Mouse (Mus musculus) heart, embryonic 16.5 days (tissue): ENCODE measurements at regions not wholly inside any gene's neighbourhood (a gene's known extent, or its start where the extent isn't known, plus 50 kb on each side); places are given as distances from the start of the nearest gene placed in this dataset.
A peak's percentile ranks its signal among the peaks of the same experiment; 100 is the strongest.

Source experiments
- ATAC-seq: fragments of 200-750 bp; cut with Nextera tagmentation; replicated peaks from 2 replicates; pipeline ENCODE4 v1.8.0; 2017; ENCODE audit warnings: moderate number of reproducible peaks; ENCODE audit not compliant: insufficient read depth, low FRiP score; ENCODE audit errors: extremely low read depth
- H3K27ac ChIP-seq: fragments of 300-500 bp; sonication (generic); 2 replicates; pipeline ENCODE4 v1.5.1; 2014; ENCODE audit warnings: mild to moderate bottlenecking, low read length, control low read depth, moderate library complexity
- H3K27me3 ChIP-seq: fragments of 300-500 bp; sonication (generic); 2 replicates; pipeline ENCODE4 v1.6.1; 2014; ENCODE audit warnings: low read length, mixed read lengths; ENCODE audit not compliant: control insufficient read depth, insufficient read depth
- H3K36me3 ChIP-seq: fragments of 300-500 bp; sonication (generic); 2 replicates; pipeline ENCODE4 v1.6.1; 2014; ENCODE audit not compliant: control insufficient read depth, insufficient read depth
- H3K4me1 ChIP-seq: fragments of 300-500 bp; sonication (generic); 2 replicates; pipeline ENCODE4 v1.6.1; 2014; ENCODE audit warnings: low read length, mixed read lengths; ENCODE audit not compliant: control insufficient read depth, insufficient read depth
- H3K4me2 ChIP-seq: fragments of 300-500 bp; sonication (generic); 2 replicates; pipeline ENCODE4 v1.6.1; 2014; ENCODE audit warnings: low read depth, mild to moderate bottlenecking, control low read depth, low read length
- H3K4me3 ChIP-seq: fragments of 300-500 bp; sonication (generic); 2 replicates; pipeline ENCODE4 v1.5.1; 2014; ENCODE audit warnings: mild to moderate bottlenecking, control low read depth, low read length
- H3K9ac ChIP-seq: fragments of 300-500 bp; sonication (generic); 2 replicates; pipeline ENCODE4 v1.6.1; 2014; ENCODE audit warnings: low read length, control low read depth
- H3K9me3 ChIP-seq: fragments of 300-500 bp; sonication (generic); replicated peaks from 2 replicates; pipeline ENCODE4 v1.6.1; 2016; ENCODE audit warnings: low read length; ENCODE audit not compliant: control insufficient read depth
- WGBS: fragments of 180-500 bp; shearing (Covaris S2); extraction: QIAGEN DNeasy Blood & Tissue Kit; methylation state at CpG from one replicate; pipeline ENCODE4 v1.1.7; 2014; 5-methylcytosine and 5-hydroxymethylcytosine counted together

DNA sequence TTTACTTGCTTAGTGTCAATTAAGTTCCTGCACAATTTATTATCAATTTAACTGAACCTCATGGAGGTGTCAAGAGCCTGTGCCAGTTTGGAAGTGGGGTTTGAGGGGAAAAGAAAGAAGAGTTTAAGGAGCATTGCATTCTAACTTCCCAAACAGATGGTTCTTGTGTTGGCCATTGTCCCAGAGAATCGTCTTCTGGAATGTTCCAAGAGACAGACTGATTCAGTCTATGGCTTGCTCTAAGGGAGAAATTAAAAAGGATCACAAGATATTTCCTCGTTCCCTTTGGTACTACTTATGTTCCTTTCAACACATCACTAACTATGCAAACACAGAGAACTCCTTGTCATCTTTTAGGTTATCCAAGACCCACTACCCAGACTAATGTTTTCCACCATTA is 353.1 kb upstream of the Galnt5 start:
- H3K4me1 ChIP-seq, result no peaks in the 10 kb centered on the region
- H3K9me3 ChIP-seq, result no peaks in the 10 kb centered on the region
- 61% methylated on average over 2 of the region's 2 CpGs for WGBS
- H3K36me3 ChIP-seq, result no peaks in the 10 kb centered on the region
- no peak overlapping the region for H3K4me3 ChIP-seq
- no peak for ATAC-seq
- no peak overlapping the region for H3K4me2 ChIP-seq
- H3K27ac ChIP-seq, result no peak overlapping the region
- no peaks in the 10 kb centered on the region for H3K27me3 ChIP-seq
- no peak overlapping the region for H3K9ac ChIP-seq

DNA sequence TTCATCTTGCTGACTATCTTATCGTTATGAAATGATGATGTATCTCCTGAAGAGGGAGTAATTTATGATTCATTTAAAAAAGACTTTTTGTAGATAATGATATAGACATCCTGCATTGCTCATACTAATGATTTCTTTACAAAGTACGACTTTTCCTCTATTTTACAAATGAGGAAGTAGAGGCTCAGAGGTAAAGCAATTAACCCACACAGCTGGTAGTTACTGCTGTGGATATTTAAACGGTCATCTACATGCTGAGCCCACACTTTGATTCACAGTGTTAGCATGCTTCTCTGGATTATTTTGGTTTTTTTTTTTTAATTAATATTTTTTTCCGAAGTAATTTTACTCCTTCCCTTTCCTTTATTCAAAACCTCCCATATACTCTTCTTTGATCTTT is 348.7 kb upstream of the Galnt5 start:
- Histone ChIP-seq H3K9ac (no peak overlapping the region), H3K4me1 (no peaks in the 10 kb centered on the region), H3K9me3 (no peaks in the 10 kb centered on the region), H3K27me3 (no peaks in the 10 kb centered on the region), H3K4me2 (no peak overlapping the region), H3K27ac (no peak overlapping the region), H3K36me3 (no peaks in the 10 kb centered on the region), H3K4me3 (no peak overlapping the region)
- 71% methylated on average over 4 of the region's 4 CpGs for WGBS
- ATAC-seq, result no peak

DNA sequence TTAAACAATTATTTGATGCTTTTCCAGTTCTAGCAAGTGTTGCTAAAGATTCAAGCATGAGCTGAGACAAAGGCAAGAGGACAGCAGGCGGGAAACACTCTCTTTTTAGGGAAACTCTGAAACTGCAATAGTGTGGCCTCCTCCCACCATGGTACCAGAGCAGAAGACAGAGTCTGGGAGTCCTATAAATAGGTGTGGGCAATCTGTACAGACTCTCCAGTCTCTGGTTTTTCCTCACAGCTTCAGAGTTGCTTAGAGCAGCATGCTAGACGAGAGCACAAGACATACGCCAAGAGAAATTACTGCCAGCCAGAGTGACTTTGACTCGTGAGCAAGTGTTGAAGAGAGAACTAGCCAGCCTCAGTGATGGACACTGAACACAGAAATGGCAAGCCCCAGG is 340.3 kb upstream of the Galnt5 start:
- H3K36me3 ChIP-seq, result no peaks in the 10 kb centered on the region
- no peaks in the 10 kb centered on the region for H3K4me1 ChIP-seq
- no peaks in the 10 kb centered on the region for H3K9me3 ChIP-seq
- no peak overlapping the region for H3K9ac ChIP-seq
- H3K27ac ChIP-seq, result no peak overlapping the region
- no peak overlapping the region for H3K4me3 ChIP-seq
- 52% methylated on average over 4 of the region's 4 CpGs for WGBS
- ATAC-seq, result no peak
- H3K27me3 ChIP-seq, result no peaks in the 10 kb centered on the region
- H3K4me2 ChIP-seq, result no peak overlapping the region

DNA sequence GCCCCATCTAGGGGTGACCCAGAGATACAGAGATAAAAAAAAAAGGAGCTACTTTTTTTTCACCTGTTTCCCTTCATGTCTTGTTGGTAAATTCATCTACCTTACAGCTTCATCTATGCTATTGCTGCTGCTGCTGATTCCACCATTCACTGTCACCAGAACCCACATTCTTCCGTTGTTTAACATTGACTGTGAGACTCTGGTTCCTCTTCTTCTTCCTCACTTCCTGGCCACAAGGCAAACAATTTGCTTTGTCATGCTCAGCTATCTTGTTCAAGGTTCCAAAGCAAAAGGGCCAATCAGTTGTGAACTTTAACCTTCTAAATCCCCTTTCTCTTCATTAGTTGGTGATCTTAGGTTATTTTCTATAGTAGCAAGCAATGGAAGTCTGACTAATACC is 335.8 kb upstream of the Galnt5 start:
- Histone ChIP-seq H3K9me3 (no peaks in the 10 kb centered on the region), H3K27ac (no peak overlapping the region), H3K4me3 (no peak overlapping the region), H3K9ac (no peak overlapping the region), H3K27me3 (no peaks in the 10 kb centered on the region), H3K4me1 (no peaks in the 10 kb centered on the region), H3K36me3 (no peaks in the 10 kb centered on the region), H3K4me2 (no peak overlapping the region)
- ATAC-seq, result no peak
- 60% methylated on average over 1 of the region's 1 CpGs for WGBS

DNA sequence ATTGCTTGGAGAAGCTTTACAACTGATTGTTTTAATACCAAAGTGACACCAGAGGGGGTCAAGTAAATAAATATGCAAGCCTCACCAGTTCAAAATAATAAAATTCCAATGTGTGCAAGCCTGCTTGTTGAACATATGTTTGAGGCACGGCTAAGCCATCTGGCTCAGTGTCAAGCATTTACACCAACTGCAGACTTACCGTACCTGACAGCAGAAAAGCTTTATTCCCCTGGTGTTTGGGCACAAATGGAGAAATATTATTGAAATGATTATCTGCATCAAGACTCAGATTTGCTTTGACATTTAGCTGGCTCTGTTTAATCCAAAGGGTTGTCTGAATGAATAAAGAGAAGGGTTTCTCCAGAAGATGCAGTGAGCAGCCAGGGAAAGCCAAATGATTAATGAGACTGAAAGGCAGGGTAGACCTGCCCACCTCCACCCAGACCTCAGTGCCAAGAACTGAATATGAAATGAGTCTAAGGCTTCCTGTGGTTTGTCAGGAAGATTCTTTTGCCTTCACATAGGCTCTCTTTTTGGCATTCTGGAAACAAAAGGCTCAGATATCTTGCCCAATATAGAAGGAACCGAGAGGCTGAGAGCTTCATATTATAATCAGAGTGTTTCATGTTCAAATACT is 325.6 kb upstream of the Galnt5 start:
- Histone ChIP-seq H3K9me3 (no peaks in the 10 kb centered on the region), H3K4me2 (no peak overlapping the region), H3K4me3 (no peak overlapping the region), H3K36me3 (no peaks in the 10 kb centered on the region), H3K27me3 (no peaks in the 10 kb centered on the region), H3K27ac (no peak overlapping the region), H3K9ac (no peak overlapping the region), H3K4me1 (no peaks in the 10 kb centered on the region)
- ATAC-seq, result no peak
- WGBS, result 69% methylated on average over 3 of the region's 3 CpGs

DNA sequence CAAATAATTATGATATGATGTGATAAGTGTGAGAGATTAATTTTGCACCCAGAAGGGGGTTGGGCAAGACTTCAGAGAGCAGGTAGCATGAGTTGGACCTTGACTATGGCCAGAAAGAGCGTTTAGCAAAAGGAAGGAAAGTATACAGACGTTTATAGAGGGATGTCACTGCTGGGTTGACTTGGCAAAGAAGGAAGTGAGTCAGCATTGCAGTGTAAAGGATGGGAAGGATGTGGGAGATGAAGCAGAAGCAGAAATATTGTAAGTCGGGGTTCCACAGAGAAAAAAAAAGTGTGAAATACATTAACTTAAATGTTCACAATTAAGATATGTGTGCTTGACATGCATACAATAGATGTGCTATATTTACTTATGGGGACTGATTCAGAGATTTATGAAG is 307.8 kb upstream of the Galnt5 start:
- Histone ChIP-seq H3K9me3 (no peaks in the 10 kb centered on the region), H3K27ac (no peak overlapping the region), H3K4me2 (no peak overlapping the region), H3K27me3 (no peaks in the 10 kb centered on the region), H3K9ac (no peak overlapping the region), H3K4me3 (no peak overlapping the region), H3K36me3 (no peaks in the 10 kb centered on the region), H3K4me1 (no peaks in the 10 kb centered on the region)
- WGBS, result 54% methylated on average over 3 of the region's 3 CpGs
- ATAC-seq, result no peak

DNA sequence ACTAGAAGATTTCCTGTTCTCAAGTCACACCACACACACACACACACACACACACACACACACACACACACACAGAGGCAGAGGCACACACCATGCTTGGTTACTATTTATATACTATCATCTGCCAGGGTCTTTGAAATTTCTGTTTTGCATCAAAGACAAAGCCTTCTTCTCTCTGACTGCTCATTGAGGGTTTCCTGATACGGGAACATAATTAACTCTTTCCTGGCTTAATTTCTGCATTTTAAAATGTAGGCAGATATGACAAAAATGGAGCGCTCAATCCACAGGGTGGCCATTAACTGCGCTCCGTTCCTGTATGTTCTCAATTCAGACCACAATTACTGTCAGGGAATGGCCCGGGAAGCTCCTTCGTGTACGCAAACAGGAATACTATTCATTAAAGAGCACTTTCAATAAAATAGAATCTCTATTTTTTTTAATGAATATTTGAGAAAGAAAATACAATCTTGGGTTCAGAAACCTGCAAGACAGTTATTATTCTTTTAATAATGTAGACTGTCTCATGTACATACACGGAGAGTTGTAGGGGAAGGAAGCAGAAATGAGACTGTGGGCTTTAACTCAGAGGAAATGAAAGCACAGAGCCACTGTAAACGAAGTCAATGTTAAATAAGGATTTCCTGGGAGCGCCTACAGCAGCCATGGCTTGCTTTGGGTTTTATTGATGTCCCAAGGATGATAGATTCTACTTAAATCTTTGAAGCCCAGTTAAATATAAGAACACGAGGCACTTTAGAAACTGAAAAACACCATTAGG is 300.5 kb upstream of the Galnt5 start:
- H3K36me3 ChIP-seq, result no peaks in the 10 kb centered on the region
- ATAC-seq, result no peak

DNA sequence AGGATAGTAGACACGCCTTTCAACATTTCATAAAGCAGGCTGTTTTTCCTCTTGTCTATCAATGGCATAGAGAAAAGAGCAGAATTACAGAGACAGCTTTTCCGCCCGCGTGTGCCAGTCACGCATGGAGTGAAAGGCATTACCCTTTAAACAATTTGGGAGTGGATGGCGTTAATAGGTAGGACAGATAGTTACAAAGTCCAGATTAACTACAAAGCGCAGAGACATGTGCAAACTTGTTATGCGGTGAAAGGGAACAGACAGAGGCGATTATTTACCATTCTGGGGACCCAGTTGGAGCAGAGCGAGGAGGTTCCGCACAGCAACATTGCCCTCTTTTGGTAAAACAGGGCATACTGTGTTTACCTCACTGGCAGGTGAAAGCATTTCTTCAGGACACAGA is 299.0 kb upstream of the Galnt5 start:
- Histone ChIP-seq H3K4me2 (peak overlapping the region; percentile 70), H3K27ac (no peak overlapping the region), H3K36me3 (no peaks in the 10 kb centered on the region), H3K27me3 (no peaks in the 10 kb centered on the region), H3K4me1 (peaks cover 11% of the 10 kb centered on the region), H3K4me3 (peak overlapping the region; percentile 50), H3K9me3 (no peaks in the 10 kb centered on the region), H3K9ac (peak overlapping the region; percentile 59; the same call in 1 of the 2 replicates)
- WGBS, result 7% methylated on average over 11 of the region's 11 CpGs
- ATAC-seq, result no peak

More for the DNA sequence above, 300.5 kb upstream of the Galnt5 start:
- H3K9me3 ChIP-seq, result no peaks in the 10 kb centered on the region
- peaks cover 11% of the 10 kb centered on the region for H3K4me1 ChIP-seq
- H3K4me3 ChIP-seq, result peak overlapping the region; percentile 27
- WGBS, result 44% methylated on average over 11 of the region's 11 CpGs
- H3K27me3 ChIP-seq, result no peaks in the 10 kb centered on the region
- no peak overlapping the region for H3K9ac ChIP-seq
- peak overlapping the region; percentile 54 for H3K4me2 ChIP-seq
- H3K27ac ChIP-seq, result no peak overlapping the region

DNA sequence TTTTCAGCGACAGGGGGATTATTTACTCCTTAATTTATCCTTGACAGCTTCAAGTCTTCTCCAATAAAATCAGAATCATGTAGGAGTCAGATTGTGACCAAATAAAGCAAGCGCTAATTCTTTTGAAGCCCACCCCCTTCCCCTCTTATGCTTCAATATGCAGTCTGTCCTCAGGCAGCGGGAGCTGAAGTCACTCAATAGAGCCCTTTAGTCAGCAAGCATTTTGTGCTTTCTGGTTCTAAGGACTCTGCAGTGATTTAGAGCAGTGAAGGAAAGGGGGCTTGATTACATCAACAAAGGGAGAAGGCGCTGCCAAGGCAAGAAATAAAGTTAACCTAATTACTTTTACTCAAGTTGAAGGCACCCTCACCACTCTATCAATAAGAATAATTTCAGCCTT is 298.5 kb upstream of the Galnt5 start:
- H3K27ac ChIP-seq, result no peak overlapping the region
- no peaks in the 10 kb centered on the region for H3K9me3 ChIP-seq
- 68% methylated on average over 4 of the region's 4 CpGs for WGBS
- H3K27me3 ChIP-seq, result no peaks in the 10 kb centered on the region
- H3K4me2 ChIP-seq, result peak overlapping the region; percentile 70
- H3K4me1 ChIP-seq, result peaks cover 11% of the 10 kb centered on the region
- H3K9ac ChIP-seq, result no peak overlapping the region
- H3K36me3 ChIP-seq, result no peaks in the 10 kb centered on the region
- no peak for ATAC-seq
- H3K4me3 ChIP-seq, result peak overlapping the region; percentile 50; the same call in 1 of the 2 replicates
